Mouse (Mus musculus) liver, adult 2 months (tissue): ENCODE data around the gene Prmt1. TPM values are rescaled to one million over a fixed set of nuclear protein-coding genes. Genes with fewer than 3 reads are reported as not detected.
A peak's percentile ranks its signal among the peaks of the same experiment; 100 is the strongest.

Experiments used
- DNase-seq: peaks from one replicate; pipeline ENCODE4 v3.0.0-alpha.2; 2011; ENCODE audit warnings: low read depth, low spot score; ENCODE audit errors: extremely low read depth
- H3K27ac ChIP-seq: fragments of 200-500 bp; replicated peaks from 2 replicates; pipeline ENCODE4 v1.5.1; 2012; ENCODE audit warnings: low read depth, mild to moderate bottlenecking, control low read depth, inconsistent platforms, low read length; ENCODE audit not compliant: insufficient read depth
- H3K27me3 ChIP-seq: fragments of 200-500 bp; 2 replicates; pipeline ENCODE4 v1.6.1; 2012; ENCODE audit warnings: mild to moderate bottlenecking, moderate library complexity, low read length, inconsistent platforms; ENCODE audit not compliant: control insufficient read depth, insufficient read depth
- H3K36me3 ChIP-seq: fragments of 200-500 bp; 2 replicates; pipeline ENCODE4 v1.6.1; 2012; ENCODE audit warnings: low read length, inconsistent platforms; ENCODE audit not compliant: control insufficient read depth, insufficient read depth
- H3K4me1 ChIP-seq: fragments of 200-500 bp; 2 replicates; pipeline ENCODE4 v1.6.1; 2011; ENCODE audit warnings: low read length; ENCODE audit not compliant: control insufficient read depth, insufficient read depth
- H3K4me3 ChIP-seq: fragments of 200-500 bp; 2 replicates; pipeline ENCODE4 v1.5.1; 2011; ENCODE audit warnings: low read depth, mild to moderate bottlenecking, control low read depth, low read length, moderate library complexity; ENCODE audit not compliant: insufficient read depth
- H3K79me2 ChIP-seq: fragments of 200-500 bp; 2 replicates; pipeline ENCODE4 v1.6.1; 2012; ENCODE audit warnings: inconsistent platforms, mild to moderate bottlenecking, low read length, moderate library complexity; ENCODE audit not compliant: control insufficient read depth, insufficient read depth
- H3K9ac ChIP-seq: fragments of 200-500 bp; 2 replicates; pipeline ENCODE4 v1.6.1; 2012; ENCODE audit warnings: low read depth, mild to moderate bottlenecking, control low read depth, inconsistent platforms, low read length
- CTCF ChIP-seq: fragments of 200-500 bp; IDR thresholded peaks from 2 replicates; pipeline ENCODE4 v1.5.1; 2011; ENCODE audit warnings: low read depth, low read length, control low read depth
- POLR2A ChIP-seq: fragments of 200-500 bp; IDR thresholded peaks from 2 replicates; pipeline ENCODE4 v1.6.1; 2011; ENCODE audit warnings: low read length, control low read depth; ENCODE audit not compliant: insufficient read depth; ENCODE audit errors: extremely low read depth
- WGBS: fragments of 180-500 bp; shearing (Covaris S2); methylation state at CpG from one replicate; pipeline ENCODE4 v1.1.7; 2018; 5-methylcytosine and 5-hydroxymethylcytosine counted together
- polyA plus RNA-seq: library from polyadenylated mRNA; depleted of rRNA; stranded (reverse); fragments of >200 nt; gene quantifications from 2 replicates; pipeline ENCODE4 v1.2.3, GENCODE M21; 2012
- total RNA-seq: library from RNA; depleted of rRNA; stranded (reverse); fragments of >200 nt; gene quantifications from 2 replicates; pipeline ENCODE4 v1.2.3, GENCODE M21; 2014

The Prmt1 gene
- total and polyA plus RNA-seq, 2 experiments, result 15.9 to 36.1 TPM

GRCm38 (mm10) chr7:45015957-45016612, 29.7 kb upstream of the Prmt1 start, which contains the start of gene Scaf1:
Gene Scaf1, minus strand, starts transcription at chr7:45016363.
- Histone ChIP-seq H3K9ac (peak within 1 kb of the TSS; percentile 87), H3K27me3 (no peaks in the 10 kb centered on the region), H3K4me1 (0 out of 2 replicates have a peak, but pooled peaks cover 5% of the 10 kb centered on the region), H3K27ac (peak within 1 kb of the TSS; percentile 92), H3K36me3 (peaks cover 9% of the 10 kb centered on the region), H3K4me3 (peak within 1 kb of the TSS; percentile 82), H3K79me2 (peaks cover 18% of the 10 kb centered on the region; the same call in 1 of the 2 replicates)
- DNase-seq, result peak; percentile 97
- 1% methylated on average over 69 of the region's 69 CpGs for WGBS
- TF ChIP-seq POLR2A (peak; percentile 29; the same call in 1 of the 2 replicates), CTCF (no peak)

DNA sequence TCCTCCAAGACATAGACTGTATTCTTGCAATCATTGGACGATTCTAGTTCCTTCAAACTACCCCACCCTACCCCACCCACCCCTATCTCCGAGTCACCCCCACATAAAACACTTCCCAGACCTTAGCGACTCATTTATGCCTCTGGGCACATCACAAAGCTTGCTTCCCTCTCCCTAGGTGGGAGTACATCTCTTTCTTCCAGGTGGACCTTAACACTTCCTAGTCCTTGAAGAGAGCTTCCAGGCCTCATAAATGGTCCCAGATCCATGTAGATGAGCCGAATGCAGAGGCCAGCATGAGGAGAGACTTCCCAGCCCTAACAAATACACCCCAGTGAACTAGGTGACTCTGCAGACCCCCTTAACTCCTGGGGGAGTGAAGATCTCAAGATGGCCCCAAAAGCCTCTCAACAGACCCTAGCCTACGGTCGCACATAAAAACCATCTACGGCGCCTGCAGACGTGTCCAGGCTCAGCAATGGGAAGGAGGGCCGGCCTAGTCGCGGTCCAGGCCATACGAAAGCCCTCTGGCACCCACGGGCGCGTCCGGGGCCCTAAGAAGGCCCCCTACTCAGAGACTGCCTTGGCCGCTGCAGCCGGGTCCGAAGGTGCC, 29.1 kb upstream of the Prmt1 start:
- 0 out of 2 replicates have a peak, but pooled peaks cover 5% of the 10 kb centered on the region for H3K4me1 ChIP-seq
- DNase-seq, result no peak
- WGBS, result under 1% methylated on average over 20 of the region's 20 CpGs

GRCm38 (mm10) chr7:45014096-45014451, 27.7 kb upstream of the Prmt1 start:
- TF ChIP-seq POLR2A (no peak), CTCF (no peak)
- WGBS, result 90% methylated on average over 3 of the region's 3 CpGs
- DNase-seq, result no peak
- Histone ChIP-seq H3K4me1 (0 out of 2 replicates have a peak, but pooled peaks cover 5% of the 10 kb centered on the region), H3K9ac (no peak overlapping the region), H3K4me3 (no peak overlapping the region), H3K79me2 (peaks cover 18% of the 10 kb centered on the region; the same call in 1 of the 2 replicates), H3K27me3 (no peaks in the 10 kb centered on the region), H3K27ac (no peak overlapping the region), H3K36me3 (peaks cover 14% of the 10 kb centered on the region)

More for the DNA sequence above, 29.1 kb upstream of the Prmt1 start:
- H3K27ac ChIP-seq, result peak overlapping the region; percentile 47
- peak overlapping the region; percentile 82 for H3K4me3 ChIP-seq
- H3K79me2 ChIP-seq, result peaks cover 18% of the 10 kb centered on the region; the same call in 1 of the 2 replicates
- no peaks in the 10 kb centered on the region for H3K27me3 ChIP-seq
- TF ChIP-seq POLR2A, result no peak
- TF ChIP-seq CTCF, result no peak
- peak overlapping the region; percentile 87 for H3K9ac ChIP-seq
- peaks cover 9% of the 10 kb centered on the region for H3K36me3 ChIP-seq

GRCm38 (mm10) chr7:45013366-45014095, 27.2 kb upstream of the Prmt1 start:
- no peak for DNase-seq
- Histone ChIP-seq H3K27ac (no peak overlapping the region), H3K36me3 (peaks cover 15% of the 10 kb centered on the region), H3K9ac (no peak overlapping the region), H3K4me1 (0 out of 2 replicates have a peak, but pooled peaks cover 5% of the 10 kb centered on the region), H3K27me3 (no peaks in the 10 kb centered on the region), H3K79me2 (peaks cover 18% of the 10 kb centered on the region; the same call in 1 of the 2 replicates), H3K4me3 (no peak overlapping the region)
- TF ChIP-seq CTCF (no peak), POLR2A (no peak)
- 80% methylated on average over 16 of the region's 16 CpGs for WGBS

GRCm38 (mm10) chr7:45012824-45013223, 26.5 kb upstream of the Prmt1 start:
- Histone ChIP-seq H3K79me2 (peaks cover 18% of the 10 kb centered on the region), H3K4me1 (0 out of 2 replicates have a peak, but pooled peaks cover 2% of the 10 kb centered on the region), H3K4me3 (no peak overlapping the region), H3K27ac (no peak overlapping the region), H3K27me3 (no peaks in the 10 kb centered on the region), H3K9ac (no peak overlapping the region), H3K36me3 (peaks cover 17% of the 10 kb centered on the region)
- DNase-seq, result peak; percentile 71
- no peak for TF ChIP-seq CTCF
- no peak for TF ChIP-seq POLR2A
- 69% methylated on average over 4 of the region's 4 CpGs for WGBS
